Mouse (Mus musculus) liver, embryonic 14.5 days (tissue): ENCODE results near the gene Zfp445. TPM values are rescaled to one million over a fixed set of nuclear protein-coding genes. Genes with fewer than 3 reads are reported as not detected.
"Not testable (repeated sequence)": the region's sequence is repeated elsewhere in the genome, so short reads cannot be mapped to it uniquely, and the experiment has no call there.

Source experiments
- ATAC-seq: fragments of 200-750 bp; cut with Nextera tagmentation; 2 replicates; pipeline ENCODE4 v1.8.0; 2017; ENCODE audit warnings: moderate number of reproducible peaks, mild to moderate bottlenecking, moderate library complexity; ENCODE audit not compliant: insufficient read depth
- DNase-seq, 3 experiments: peaks; one replicate each; pipeline ENCODE4 v3.0.0-alpha.2; 2012 to 2013; ENCODE audit warnings: low read depth in 3 of 3, low spot score in 3 of 3
- H3K27ac ChIP-seq: fragments of 300-500 bp; sonication (generic); 2 replicates; pipeline ENCODE4 v1.5.1; 2014; ENCODE audit warnings: moderate library complexity, mild to moderate bottlenecking, control low read depth, inconsistent platforms
- H3K27me3 ChIP-seq: fragments of 300-500 bp; sonication (generic); 2 replicates; pipeline ENCODE4 v1.6.1; 2014; ENCODE audit warnings: mild to moderate bottlenecking, low read length, moderate library complexity; ENCODE audit not compliant: control insufficient read depth, insufficient read depth
- H3K36me3 ChIP-seq: fragments of 300-500 bp; sonication (generic); replicated peaks from 2 replicates; pipeline ENCODE4 v1.6.1; 2014; ENCODE audit warnings: low read depth; ENCODE audit not compliant: control insufficient read depth, insufficient read depth
- H3K4me1 ChIP-seq, 2 experiments: fragments of 200-500 bp in 1 of 2; fragments of 300-500 bp in 1 of 2; sonication (generic) in 1 of 2; replicated peaks; 2 replicates each; pipeline ENCODE4 v1.6.1; 2012 to 2014; ENCODE audit warnings: antibody characterized with exemption in 1 of 2, inconsistent platforms in 1 of 2, low read length in 1 of 2; ENCODE audit not compliant: control insufficient read depth in 2 of 2, insufficient read depth in 2 of 2
- H3K4me2 ChIP-seq: fragments of 300-500 bp; sonication (generic); 2 replicates; pipeline ENCODE4 v1.6.1; 2014; ENCODE audit warnings: low read depth, mild to moderate bottlenecking, control low read depth, moderate library complexity
- H3K4me3 ChIP-seq, 2 experiments: fragments of 200-500 bp in 1 of 2; fragments of 300-500 bp in 1 of 2; sonication (generic) in 1 of 2; 2 replicates each; pipeline ENCODE4 v1.5.1; 2012 to 2014; ENCODE audit warnings: low read depth in 2 of 2, low read length in 2 of 2, mild to moderate bottlenecking in 2 of 2, control low read depth in 1 of 2, inconsistent platforms in 1 of 2, moderate library complexity in 1 of 2; ENCODE audit not compliant: insufficient read depth in 1 of 2
- H3K9ac ChIP-seq: fragments of 300-500 bp; sonication (generic); replicated peaks from 2 replicates; pipeline ENCODE4 v1.6.1; 2014; ENCODE audit warnings: mild to moderate bottlenecking, control low read depth, moderate library complexity
- H3K9me3 ChIP-seq: fragments of 300-500 bp; sonication (generic); 2 replicates; pipeline ENCODE4 v1.6.1; 2016; ENCODE audit warnings: low read length, mixed read lengths; ENCODE audit not compliant: control insufficient read depth
- CTCF ChIP-seq: IDR thresholded peaks from 2 replicates; pipeline ENCODE4 v1.5.1; 2016; ENCODE audit warnings: antibody characterized with exemption, low read depth, control low read depth
- EP300 ChIP-seq: IDR thresholded peaks from 2 replicates; pipeline ENCODE4 v1.6.1; 2016; ENCODE audit warnings: antibody characterized with exemption, low read depth
- WGBS: fragments of 180-500 bp; shearing (Covaris S2); extraction: QIAGEN DNeasy Blood & Tissue Kit; methylation state at CpG from one replicate; pipeline ENCODE4 v1.1.7; 2014; ENCODE audit not compliant: insufficient replicate concordance; 5-methylcytosine and 5-hydroxymethylcytosine counted together
- polyA plus RNA-seq, 2 experiments: library from polyadenylated mRNA; depleted of rRNA in 1 of 2; stranded (reverse) in 1 of 2; unstranded in 1 of 2; fragments of >200 nt; fragmentation: Nextera tagmentation in 1 of 2; extraction: Ambion mirVana in 1 of 2; gene quantifications; 2 replicates each; pipeline versions ENCODE4 v1.2.1 to v1.2.3; 2012 to 2014

The Zfp445 gene
- polyA plus RNA-seq, 2 experiments, result 14.1 to 18.0 TPM

GRCm38 (mm10) chr9:122854526-122854925 is 11.3 kb downstream of the Zfp445 start:
- no peak overlapping the region for H3K27ac ChIP-seq
- WGBS, result 83% methylated on average over 7 of the region's 7 CpGs

GRCm38 (mm10) chr9:122847811-122848311 is 17.9 kb downstream of the Zfp445 start:
- not testable (repeated sequence) for H3K36me3 ChIP-seq, H3K4me2 ChIP-seq, H3K27ac ChIP-seq, ATAC-seq, H3K4me3 ChIP-seq, H3K4me1 ChIP-seq, DNase-seq, H3K9ac ChIP-seq, H3K9me3 ChIP-seq, H3K27me3 ChIP-seq
- 83% methylated on average over 5 of the region's 8 CpGs for WGBS

More at GRCm38 (mm10) chr9:122854526-122854925, 11.3 kb downstream of the Zfp445 start:
- ATAC-seq (no peak), DNase-seq (no peak)
- Histone ChIP-seq H3K9ac (no peak overlapping the region), H3K4me3 (no peak overlapping the region), H3K36me3 (peaks cover 66% of the 10 kb centered on the region), H3K9me3 (peaks cover 3% of the 10 kb centered on the region), H3K4me2 (no peak overlapping the region), H3K27me3 (no peaks in the 10 kb centered on the region), H3K4me1 (no peaks in the 10 kb centered on the region)
- TF ChIP-seq EP300 (no peak), CTCF (no peak)

- H3K9ac ChIP-seq, result no peak overlapping the region
- H3K4me3 ChIP-seq, result no peak overlapping the region
- no peaks in the 10 kb centered on the region for H3K4me1 ChIP-seq
- DNase-seq, result no peak
- H3K4me2 ChIP-seq, result no peak overlapping the region
- no peaks in the 10 kb centered on the region for H3K36me3 ChIP-seq
- no peak overlapping the region for H3K27ac ChIP-seq
- no peaks in the 10 kb centered on the region for H3K27me3 ChIP-seq
- ATAC-seq, result no peak
- TF ChIP-seq CTCF (no peak), EP300 (no peak)
- H3K9me3 ChIP-seq, result no peaks in the 10 kb centered on the region; the same call in none of the 2 replicates
Measured at GRCm38 (mm10) chr9:122846156-122846555, 19.6 kb downstream of the Zfp445 start.

GRCm38 (mm10) chr9:122845621-122846020 is 20.2 kb downstream of the Zfp445 start:
- WGBS, result 74% methylated on average over 3 of the region's 3 CpGs
- ATAC-seq (no peak), DNase-seq (no peak)
- Histone ChIP-seq H3K27me3 (no peaks in the 10 kb centered on the region), H3K4me2 (no peak overlapping the region), H3K4me3 (no peak overlapping the region), H3K27ac (no peak overlapping the region), H3K9ac (no peak overlapping the region), H3K9me3 (no peaks in the 10 kb centered on the region; the same call in none of the 2 replicates), H3K36me3 (no peaks in the 10 kb centered on the region), H3K4me1 (no peaks in the 10 kb centered on the region)
- no peak for TF ChIP-seq CTCF
- TF ChIP-seq EP300, result no peak

- H3K9me3 ChIP-seq, result no peaks in the 10 kb centered on the region; the same call in 1 of the 2 replicates
- H3K36me3 ChIP-seq, result no peaks in the 10 kb centered on the region
Measured at GRCm38 (mm10) chr9:122843760-122844159, 22.0 kb downstream of the Zfp445 start, which contains the start of gene Gm35549. Gm35549 (minus strand) TSS chr9:122844035.

More at GRCm38 (mm10) chr9:122843760-122844159, 22.0 kb downstream of the Zfp445 start, which contains the start of gene Gm35549:
- Histone ChIP-seq H3K27me3 (no peaks in the 10 kb centered on the region), H3K4me2 (no peak within 1 kb of the TSS), H3K4me3 (no peak within 1 kb of the TSS), H3K27ac (no peak within 1 kb of the TSS), H3K9ac (no peak within 1 kb of the TSS), H3K4me1 (no peaks in the 10 kb centered on the region)
- DNase-seq (no peak), ATAC-seq (no peak)
- WGBS, result 72% methylated on average over 3 of the region's 3 CpGs
- TF ChIP-seq CTCF (no peak), EP300 (no peak)
